ENCODE assay signal across 8 mouse cellular contexts in genomic region chr19:5071545-5072369, GRCm38 (mm10). TPM values are rescaled to one million over a fixed set of nuclear protein-coding genes. Genes with fewer than 3 reads are reported as not detected.
A peak's percentile ranks its signal among the peaks of the same experiment; 100 is the strongest.
DNase-seq lines count a peak whose midpoint lies in the region; ATAC-seq and TF ChIP-seq lines count a peak whose summit lies in the region.

No protein-coding gene starts in this region.

- peak; percentile 83 to 92 for DNase-seq in adrenal gland, adult (ENCODE audit: inconsistent age in 2 of 2, low spot score in 1 of 2)
- DNase-seq in lung, postnatal 36 days: peak; percentile 86
- no peak for DNase-seq in right cerebral cortex, postnatal 25 days

- peak overlapping the region; percentile 98 for H3K27ac ChIP-seq in embryonic facial prominence, embryonic 15.5 days (replicated peaks)
- peak overlapping the region; percentile 76 for H3K27ac ChIP-seq in heart, embryonic 13.5 days (replicated peaks)
- H3K27ac ChIP-seq in kidney, embryonic 15.5 days: peak overlapping the region; percentile 85
- H3K27ac ChIP-seq in small intestine, adult 2 months (ENCODE audit: insufficient read depth, low read depth, low read length): peak overlapping the region; percentile 29; the same call in 1 of the 2 replicates

- H3K4me3 ChIP-seq in E14TG2a.4 (replicated peaks; ENCODE audit: low read length): peak overlapping the region; percentile 82
- H3K4me3 ChIP-seq in embryonic facial prominence, embryonic 15.5 days (replicated peaks): peak overlapping the region; percentile 70
- H3K4me3 ChIP-seq in heart, embryonic 13.5 days: peak overlapping the region; percentile 59
- peak overlapping the region; percentile 55 for H3K4me3 ChIP-seq in kidney, embryonic 15.5 days (replicated peaks)
- H3K4me3 ChIP-seq in small intestine, adult 2 months (ENCODE audit: low read depth, low read length): peak overlapping the region; percentile 63

- peak overlapping the region; percentile 82 for H3K4me2 ChIP-seq in embryonic facial prominence, embryonic 15.5 days (replicated peaks)
- H3K4me2 ChIP-seq in heart, embryonic 13.5 days: peak overlapping the region; percentile 84
- peak overlapping the region; percentile 84 for H3K4me2 ChIP-seq in kidney, embryonic 15.5 days

- peak overlapping the region; percentile 31 for H3K9ac ChIP-seq in embryonic facial prominence, embryonic 15.5 days
- H3K9ac ChIP-seq in heart, embryonic 13.5 days: peak overlapping the region; percentile 80
- H3K9ac ChIP-seq in kidney, embryonic 15.5 days: peak overlapping the region; percentile 50

- 1% methylated on average over 40 of the region's 40 CpGs for WGBS in embryonic facial prominence, embryonic 15.5 days
- 2% methylated on average over 40 of the region's 40 CpGs for WGBS in heart, embryonic 13.5 days
- WGBS in kidney, embryonic 15.5 days: under 1% methylated on average over 40 of the region's 40 CpGs
- WGBS in small intestine, adult 2 months: 6% methylated on average over 40 of the region's 40 CpGs

- TF ChIP-seq CTCF in E14TG2a.4 (conservative IDR thresholded peaks at IDR 0.05; ENCODE audit: low read length): no peak
- TF ChIP-seq CTCF in small intestine, adult 2 months (IDR thresholded peaks at IDR 0.05; ENCODE audit: extremely low read depth, insufficient read length, insufficient replicate concordance, low read depth, low read length): no peak

- peak; percentile 90 for ATAC-seq in embryonic facial prominence, embryonic 15.5 days (ENCODE audit: insufficient number of reproducible peaks, low FRiP score, low TSS enrichment, low read depth)
- peak; percentile 67 for ATAC-seq in heart, embryonic 13.5 days (ENCODE audit: extremely low read depth, insufficient number of reproducible peaks, low FRiP score, low TSS enrichment)
- peak; percentile 85 for ATAC-seq in kidney, embryonic 15.5 days (replicated peaks; ENCODE audit: low FRiP score)

- peaks cover 67% of the 10 kb centered on the region for H3K4me1 ChIP-seq in E14TG2a.4 (replicated peaks; ENCODE audit: low read depth, low read length)
- peaks cover 60% of the 10 kb centered on the region for H3K4me1 ChIP-seq in embryonic facial prominence, embryonic 15.5 days
- peaks cover 63% of the 10 kb centered on the region for H3K4me1 ChIP-seq in heart, embryonic 13.5 days
- peaks cover 62% of the 10 kb centered on the region for H3K4me1 ChIP-seq in kidney, embryonic 15.5 days
- peaks cover 14% of the 10 kb centered on the region for H3K4me1 ChIP-seq in small intestine, adult 2 months (ENCODE audit: control insufficient read depth, insufficient read depth, insufficient read length, low read length)

- no peaks in the 10 kb centered on the region for H3K36me3 ChIP-seq in E14TG2a.4 (ENCODE audit: insufficient read depth, low read length)
- H3K36me3 ChIP-seq in embryonic facial prominence, embryonic 15.5 days: no peaks in the 10 kb centered on the region
- no peaks in the 10 kb centered on the region for H3K36me3 ChIP-seq in heart, embryonic 13.5 days
- H3K36me3 ChIP-seq in kidney, embryonic 15.5 days: no peaks in the 10 kb centered on the region
- no peaks in the 10 kb centered on the region for H3K36me3 ChIP-seq in small intestine, adult 2 months (ENCODE audit: control insufficient read depth, insufficient read depth, low read length)

- peak; percentile 42 for TF ChIP-seq POLR2A in small intestine, adult 2 months (IDR thresholded peaks at IDR 0.05; ENCODE audit: low read depth, low read length)

- no peaks in the 10 kb centered on the region; the same call in 1 of the 2 replicates for H3K9me3 ChIP-seq in E14TG2a.4 (ENCODE audit: low read length)
- H3K9me3 ChIP-seq in embryonic facial prominence, embryonic 15.5 days (replicated peaks): no peaks in the 10 kb centered on the region
- H3K9me3 ChIP-seq in heart, embryonic 13.5 days: no peaks in the 10 kb centered on the region
- H3K9me3 ChIP-seq in kidney, embryonic 15.5 days (replicated peaks): no peaks in the 10 kb centered on the region

- peaks cover 45% of the 10 kb centered on the region for H3K27me3 ChIP-seq in E14TG2a.4 (ENCODE audit: insufficient read depth, low read length)
- peaks cover 6% of the 10 kb centered on the region for H3K27me3 ChIP-seq in embryonic facial prominence, embryonic 15.5 days
- H3K27me3 ChIP-seq in heart, embryonic 13.5 days (replicated peaks): peaks cover 54% of the 10 kb centered on the region
- H3K27me3 ChIP-seq in kidney, embryonic 15.5 days: peaks cover 65% of the 10 kb centered on the region
- peaks cover 27% of the 10 kb centered on the region for H3K27me3 ChIP-seq in small intestine, adult 2 months (ENCODE audit: control insufficient read depth, insufficient read depth, low read length)

RNA-seq across cellular contexts. Expression of gene Cd248, which starts 3.9 kb away (rescaled TPM):
- polyA plus RNA-seq in embryonic facial prominence, embryonic 15.5 days (2015; fragmentation: Nextera tagmentation; extraction: Ambion mirVana): 131 and 158 TPM in 2 replicates
- polyA plus RNA-seq in heart, embryonic 13.5 days (2015; fragmentation: Nextera tagmentation; extraction: Ambion mirVana): 17.7 and 23.6 TPM in 2 replicates
- polyA plus RNA-seq in kidney, embryonic 15.5 days (2015; fragmentation: Nextera tagmentation; extraction: Ambion mirVana): 50.3 and 74.1 TPM in 2 replicates
- polyA plus RNA-seq in small intestine, adult 2 months (2012; rRNA removed): 3.4 and 8.2 TPM in 2 replicates

RNA-seq across cellular contexts. Expression of gene Tmem151a, which starts 13.6 kb away (rescaled TPM):
- 2.3 and 3.0 TPM in 2 replicates for polyA plus RNA-seq in embryonic facial prominence, embryonic 15.5 days (2015; fragmentation: Nextera tagmentation; extraction: Ambion mirVana)
- polyA plus RNA-seq in heart, embryonic 13.5 days (2015; fragmentation: Nextera tagmentation; extraction: Ambion mirVana): 3.5 and 4.8 TPM in 2 replicates
- polyA plus RNA-seq in kidney, embryonic 15.5 days (2015; fragmentation: Nextera tagmentation; extraction: Ambion mirVana): 1.3 and 1.8 TPM in 2 replicates
- 3.5 and 8.1 TPM in 2 replicates for polyA plus RNA-seq in small intestine, adult 2 months (2012; rRNA removed)

RNA-seq across cellular contexts. Expression of gene Yif1a, which starts 16.6 kb away (rescaled TPM):
- polyA plus RNA-seq in embryonic facial prominence, embryonic 15.5 days (2015; fragmentation: Nextera tagmentation; extraction: Ambion mirVana): 111 and 119 TPM in 2 replicates
- polyA plus RNA-seq in heart, embryonic 13.5 days (2015; fragmentation: Nextera tagmentation; extraction: Ambion mirVana): 84.3 and 94.6 TPM in 2 replicates
- 99.8 and 101 TPM in 2 replicates for polyA plus RNA-seq in kidney, embryonic 15.5 days (2015; fragmentation: Nextera tagmentation; extraction: Ambion mirVana)
- polyA plus RNA-seq in small intestine, adult 2 months (2012; rRNA removed): 155 and 252 TPM in 2 replicates

RNA-seq across cellular contexts. Expression of gene Rin1, which starts 21.5 kb away (rescaled TPM):
- 2.6 and 4.4 TPM in 2 replicates for polyA plus RNA-seq in embryonic facial prominence, embryonic 15.5 days (2015; fragmentation: Nextera tagmentation; extraction: Ambion mirVana)
- polyA plus RNA-seq in heart, embryonic 13.5 days (2015; fragmentation: Nextera tagmentation; extraction: Ambion mirVana): 2.4 and 3.5 TPM in 2 replicates
- 3.0 and 4.2 TPM in 2 replicates for polyA plus RNA-seq in kidney, embryonic 15.5 days (2015; fragmentation: Nextera tagmentation; extraction: Ambion mirVana)
- polyA plus RNA-seq in small intestine, adult 2 months (2012; rRNA removed): 5.1 and 8.2 TPM in 2 replicates

RNA-seq across cellular contexts. Expression of gene Cnih2, which starts 26.6 kb away (rescaled TPM):
- polyA plus RNA-seq in embryonic facial prominence, embryonic 15.5 days (2015; fragmentation: Nextera tagmentation; extraction: Ambion mirVana): 35.5 and 38.7 TPM in 2 replicates
- polyA plus RNA-seq in heart, embryonic 13.5 days (2015; fragmentation: Nextera tagmentation; extraction: Ambion mirVana): 4.6 and 5.8 TPM in 2 replicates
- polyA plus RNA-seq in kidney, embryonic 15.5 days (2015; fragmentation: Nextera tagmentation; extraction: Ambion mirVana): 13.3 and 15.1 TPM in 2 replicates
- 1.3 and 1.5 TPM in 2 replicates for polyA plus RNA-seq in small intestine, adult 2 months (2012; rRNA removed)

Comparison
In these comparisons a context has a peak if more than half of its experiments do, and no peak if none do; other contexts are left out.
1. H3K27ac ChIP-seq: peak in every context shown above with its lines; median percentile 98 in embryonic facial prominence, embryonic 15.5 days; 85 in kidney, embryonic 15.5 days; 76 in heart, embryonic 13.5 days; 29 in small intestine, adult 2 months.